Mouse (Mus musculus) 3T3-L1 (cell line): Measurements from ENCODE around the gene Htra2.

Experiments
- DNase-seq: peaks from one replicate; pipeline ENCODE4 v3.0.0-alpha.2; 2015; ENCODE audit warnings: low read depth, low spot score

Gene Htra2

DNA sequence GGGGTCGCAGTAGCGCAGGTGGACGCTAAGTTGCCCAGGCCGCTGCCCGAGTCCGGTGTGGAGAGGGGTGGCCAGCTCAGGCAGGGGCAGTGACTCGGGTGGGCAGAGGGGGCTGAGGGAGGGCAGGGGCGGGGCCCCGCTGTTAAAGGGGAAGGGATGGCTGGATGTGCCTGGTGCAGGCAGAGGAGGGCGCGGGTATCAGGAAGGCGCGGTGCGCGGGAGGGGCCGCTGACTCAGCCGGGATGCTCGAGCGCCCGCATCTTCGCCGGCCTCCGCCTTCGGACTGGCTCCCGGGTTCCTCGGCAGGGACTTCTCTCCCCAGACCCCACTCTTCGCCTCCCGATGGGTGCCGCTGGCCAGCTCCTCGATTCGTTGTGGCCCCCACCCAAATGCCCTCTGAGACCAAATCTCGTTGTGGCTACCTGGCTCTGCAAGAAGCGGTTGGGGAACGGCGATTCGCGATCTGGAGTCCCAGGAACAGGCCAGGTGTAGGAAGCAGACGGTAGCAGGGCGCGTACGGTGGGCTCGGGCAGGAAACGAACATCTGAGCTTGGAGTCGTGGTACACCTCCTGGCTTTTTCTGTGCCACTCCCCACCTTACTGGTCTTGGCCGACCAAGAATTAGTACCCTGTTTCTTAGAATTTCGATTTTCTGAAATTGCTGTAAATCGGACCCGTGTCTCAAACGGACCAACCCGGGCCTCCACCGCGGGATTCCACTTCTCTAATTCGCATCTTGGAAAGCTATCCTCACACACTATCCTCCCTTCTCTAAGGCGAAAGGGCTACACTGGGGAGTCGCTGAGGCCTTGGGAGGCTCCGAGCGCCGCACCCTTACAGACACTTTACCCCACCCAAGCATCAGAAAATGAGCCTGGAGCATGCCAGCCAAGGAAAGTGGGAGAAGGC is 15.5 kb upstream of the Htra2 start:
- DNase-seq, result no peak

DNA sequence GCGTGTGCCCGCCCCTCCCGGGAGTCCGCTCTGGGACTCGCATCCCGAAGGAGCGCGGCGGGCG is 15.0 kb upstream of the Htra2 start, which contains the start of gene Tlx2:
Tlx2 (minus strand) TSS at position 47 of the 64 bp plus-strand sequence.
- no peak for DNase-seq

DNA sequence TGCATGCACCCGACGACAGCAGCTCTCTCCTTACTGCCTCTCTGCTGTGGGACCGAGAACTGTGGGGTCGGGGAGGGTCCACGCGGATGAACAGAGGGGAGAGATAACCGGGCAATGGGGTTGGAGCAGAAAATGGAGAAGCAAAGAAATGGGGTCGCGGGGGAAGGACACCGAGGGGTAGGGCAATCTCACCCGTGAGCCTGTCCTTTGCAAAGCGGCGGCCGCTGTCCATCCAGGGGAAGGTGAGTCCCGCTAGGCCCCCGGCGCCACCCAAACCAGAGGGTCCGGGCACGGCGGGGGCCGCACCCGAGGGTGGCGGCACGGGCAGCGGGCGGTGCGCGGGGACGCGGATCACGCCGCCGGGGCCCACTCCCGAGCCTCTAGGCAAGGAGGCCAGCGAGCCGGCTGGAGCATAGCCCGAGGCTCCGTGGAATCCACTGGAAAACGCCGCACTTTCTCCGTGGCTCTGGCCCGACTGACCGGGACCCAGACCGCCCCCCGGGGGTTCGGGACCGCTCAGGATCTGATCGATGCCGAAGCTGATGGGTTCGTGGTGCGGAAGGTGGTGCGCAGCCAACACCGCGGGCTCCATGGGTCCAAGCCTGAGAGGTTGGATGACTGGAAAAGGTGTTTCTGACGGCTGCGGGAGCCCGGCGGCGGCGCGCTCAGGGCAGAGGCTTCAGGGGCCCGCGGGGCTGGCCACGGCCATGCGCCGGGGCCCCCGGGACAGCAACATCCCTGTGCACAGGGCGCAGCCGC is 14.6 kb upstream of the Htra2 start:
- DNase-seq, result no peak

DNA sequence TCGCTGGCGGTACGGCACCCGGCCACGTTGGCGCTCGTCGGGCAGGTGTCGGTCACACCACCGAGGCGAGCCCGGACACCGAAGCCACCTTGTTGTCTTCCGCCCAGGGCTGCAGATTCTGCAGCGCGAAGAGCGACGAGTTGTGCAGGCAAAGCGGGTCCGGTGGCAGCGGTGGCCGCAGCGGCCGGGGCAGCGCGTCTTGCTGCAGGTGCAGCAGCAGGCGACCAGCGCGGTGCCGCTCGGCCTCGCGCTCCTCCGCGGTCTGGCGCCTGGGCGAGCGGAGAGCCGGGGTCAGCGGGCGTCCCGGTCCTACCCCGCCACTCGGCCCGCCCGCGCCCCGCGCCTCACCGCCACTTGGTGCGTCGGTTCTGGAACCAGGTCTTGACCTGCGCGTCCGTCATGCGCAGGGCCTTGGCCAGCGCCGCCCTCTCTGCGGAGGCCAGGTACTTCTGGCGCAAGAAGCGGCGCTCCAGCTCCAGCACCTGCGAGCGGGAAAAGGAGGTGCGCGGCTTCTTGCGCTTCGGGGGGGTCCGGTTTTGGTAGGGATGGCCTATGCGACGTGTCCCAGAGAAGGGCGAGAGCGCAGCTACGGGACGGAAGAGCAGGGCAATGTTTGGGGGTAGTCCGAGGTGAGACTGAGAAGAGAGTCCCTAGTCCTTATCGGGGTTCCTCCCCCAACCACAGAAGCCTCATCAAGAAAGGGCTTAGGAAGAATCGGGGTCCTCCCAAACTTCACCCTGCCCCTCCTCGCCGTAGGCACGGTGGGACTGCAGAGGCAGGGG is 13.8 kb upstream of the Htra2 start:
- no peak for DNase-seq

DNA sequence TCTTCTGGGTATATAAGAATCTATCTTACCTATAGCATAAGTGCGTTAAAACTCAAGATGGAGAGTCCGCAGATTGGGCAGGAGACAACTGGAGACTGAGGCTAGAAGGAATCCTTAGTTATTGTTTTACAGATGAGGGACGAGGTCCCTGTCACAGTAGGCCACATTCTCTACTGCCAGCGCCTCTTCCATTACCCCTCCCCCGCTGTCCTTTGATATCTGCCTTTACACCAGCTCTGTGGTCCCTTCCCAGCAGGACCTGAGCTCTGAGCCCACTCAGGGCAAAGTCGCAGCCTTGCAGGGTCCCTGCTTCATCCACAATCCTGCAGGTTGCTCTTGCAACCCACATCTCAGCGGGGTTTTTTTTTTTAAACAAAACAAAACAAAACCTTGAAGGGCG is 13.1 kb upstream of the Htra2 start:
- DNase-seq, result no peak

DNA sequence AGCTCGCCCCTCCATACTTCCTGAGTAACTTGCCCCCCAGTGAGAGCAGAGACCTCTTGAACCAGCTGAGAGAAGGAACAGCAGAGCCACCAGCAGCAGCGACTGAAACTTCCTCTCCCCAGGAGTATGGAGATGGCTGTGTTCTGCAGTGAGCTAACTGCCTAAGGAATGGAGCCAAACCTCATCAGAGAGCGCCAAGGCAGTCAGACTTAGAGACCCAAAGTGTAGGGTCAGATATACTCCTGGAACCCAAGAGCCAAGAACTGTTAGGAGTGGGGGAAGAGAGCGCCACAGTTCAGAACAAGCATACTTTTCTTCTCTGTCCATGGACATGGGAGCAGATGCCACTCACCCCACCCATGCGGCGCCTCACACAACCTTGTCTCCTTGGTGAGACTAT is 11.4 kb upstream of the Htra2 start:
- DNase-seq, result no peak

DNA sequence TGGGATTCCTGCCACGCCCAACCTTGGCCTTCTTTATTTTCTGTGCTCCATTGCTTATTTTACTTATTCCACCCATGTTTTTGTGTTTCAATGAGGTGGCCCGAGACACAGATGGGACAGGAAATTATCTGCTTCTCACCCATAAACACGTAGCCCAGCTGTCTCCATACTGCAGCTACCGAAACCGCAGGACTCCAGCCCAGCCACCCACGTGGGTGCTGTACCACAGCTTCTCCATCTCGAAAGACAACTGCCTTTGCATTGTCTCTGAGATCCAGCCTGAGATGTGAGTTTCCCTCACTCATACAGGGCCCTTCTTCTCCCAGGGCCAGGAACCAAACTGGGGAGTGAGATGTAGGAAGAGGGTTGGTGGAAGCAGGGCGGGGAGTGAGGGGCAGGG is 10.9 kb upstream of the Htra2 start:
- DNase-seq, result no peak

- DNase-seq, result no peak
Measured at GRCm38 (mm10) chr6:83058725-83059124, 3.7 kb upstream of the Htra2 start.

DNA sequence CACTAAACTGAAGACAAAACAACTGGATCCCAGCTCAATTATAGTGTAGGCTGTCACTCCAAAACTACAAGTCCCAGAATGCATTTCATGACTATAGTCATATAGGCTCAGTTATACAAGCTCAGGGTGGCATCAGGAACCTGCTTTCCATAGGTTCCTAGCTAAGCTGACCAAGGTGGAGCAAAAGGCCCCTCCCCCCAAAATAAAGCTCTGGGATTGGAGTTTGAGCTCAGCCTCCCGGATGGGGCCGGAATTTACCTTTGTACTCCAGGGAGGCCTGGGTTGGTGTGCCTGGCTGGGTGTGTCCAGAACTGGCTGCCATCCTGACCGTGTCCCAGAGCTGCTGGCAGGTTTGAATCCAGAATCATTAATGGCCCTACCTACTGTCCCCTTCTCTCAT is 2.7 kb upstream of the Htra2 start, which contains the start of gene Dqx1:
Dqx1 (plus strand) TSS at position 55 of the 400 bp plus-strand sequence.
- peak; percentile 43 for DNase-seq

- peak; percentile 99 for DNase-seq
Measured at GRCm38 (mm10) chr6:83054074-83054851, 810 bp downstream of the Htra2 start, which contains the start of gene Aup1. Aup1 (plus strand) TSS chr6:83054521.

GRCm38 (mm10) chr6:83053136-83053960 is 1.7 kb downstream of the Htra2 start:
- DNase-seq, result peak; percentile 82

GRCm38 (mm10) chr6:83049367-83049766 is 5.7 kb downstream of the Htra2 start:
- DNase-seq, result no peak

DNA sequence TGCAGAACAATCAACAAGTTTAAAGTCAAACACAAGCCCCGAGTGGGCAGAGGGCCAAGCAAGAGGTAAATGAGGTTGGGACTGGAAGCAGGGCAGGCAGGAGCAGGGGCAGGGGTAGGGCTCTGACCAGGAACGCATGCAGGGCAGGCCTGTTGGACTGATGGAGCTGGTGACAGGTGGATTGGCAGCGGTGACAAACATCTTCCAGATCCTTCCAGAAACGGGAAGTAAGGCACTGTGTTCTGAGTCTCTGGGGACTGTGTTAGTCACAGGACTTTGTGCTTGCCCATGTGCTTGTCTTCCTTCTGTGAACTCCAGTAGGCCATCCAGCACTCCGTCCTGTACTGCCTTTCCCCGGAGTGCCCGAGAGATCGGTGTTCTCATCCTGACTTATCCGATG is 10.3 kb downstream of the Htra2 start:
- DNase-seq, result peak; percentile 73

GRCm38 (mm10) chr6:83043993-83044392 is 11.1 kb downstream of the Htra2 start:
- no peak for DNase-seq

DNA sequence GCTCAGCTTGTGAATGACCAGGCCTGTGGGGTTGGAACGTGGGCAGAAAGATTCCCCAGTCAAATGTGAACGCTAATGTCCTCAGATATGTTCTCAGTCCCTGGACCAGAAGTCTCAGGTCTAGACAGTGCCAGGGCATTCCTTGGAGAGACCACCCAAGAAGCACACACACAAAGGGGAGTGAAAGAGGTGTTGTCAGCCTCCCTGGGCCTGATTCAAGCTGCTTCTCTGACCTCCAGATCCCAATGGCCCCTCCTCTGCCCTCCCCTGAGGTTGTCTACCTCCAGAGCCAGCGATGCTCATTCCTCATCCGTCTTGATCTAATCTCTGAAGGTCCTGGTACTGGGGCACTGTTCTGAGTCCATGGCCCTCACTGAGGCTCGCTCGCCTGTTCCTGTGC is 11.5 kb downstream of the Htra2 start:
- no peak for DNase-seq

DNA sequence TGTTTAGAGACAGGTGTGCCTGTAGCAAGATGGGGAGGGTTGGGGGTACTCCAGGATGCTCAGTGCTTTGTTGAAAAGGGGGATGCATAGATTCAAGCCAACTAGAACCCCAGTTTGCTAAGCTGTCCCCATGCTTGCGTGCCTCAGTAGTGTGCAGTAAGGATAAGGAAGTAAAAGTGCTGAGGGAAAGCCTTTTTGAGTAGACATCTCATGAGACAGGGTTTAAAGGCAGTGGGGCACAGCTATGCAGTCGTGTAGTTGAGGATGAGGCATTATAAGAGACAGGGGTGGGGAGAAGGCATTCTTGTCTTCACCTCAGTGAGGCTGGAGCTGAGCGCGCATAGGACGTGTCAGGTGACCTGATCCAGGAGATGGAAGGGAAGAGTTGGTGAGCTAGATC is 14.5 kb downstream of the Htra2 start:
- no peak for DNase-seq

DNA sequence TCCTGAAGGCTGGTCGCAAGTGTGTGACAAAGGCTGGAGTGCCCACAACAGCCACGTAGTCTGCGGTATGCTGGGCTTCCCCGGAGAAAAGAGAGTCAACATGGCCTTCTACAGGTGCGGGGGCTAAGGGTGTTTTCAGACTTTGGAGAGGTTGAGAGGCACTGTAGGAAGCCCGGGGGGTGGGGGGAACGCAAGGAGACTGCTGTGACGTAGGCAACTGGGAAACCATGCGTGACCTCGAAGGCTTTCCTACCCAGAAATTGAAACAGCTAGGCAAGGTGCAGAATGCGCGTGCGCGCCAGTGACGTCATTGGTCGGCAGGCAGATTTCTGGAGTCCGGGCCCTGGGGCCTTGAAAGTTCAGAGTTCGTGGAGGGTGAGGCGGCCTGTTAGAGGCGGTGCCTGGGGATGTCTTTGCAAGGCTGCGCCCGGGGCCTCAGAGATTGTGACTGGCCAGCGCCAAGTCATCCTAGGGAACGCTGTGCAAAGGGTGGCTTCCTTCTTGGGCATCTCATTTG is 16.5 kb downstream of the Htra2 start:
- no peak for DNase-seq

- no peak for DNase-seq
Measured at GRCm38 (mm10) chr6:83037188-83037587, 17.9 kb downstream of the Htra2 start.

- DNase-seq, result peak; percentile 45
Measured at GRCm38 (mm10) chr6:83034463-83035055, 20.5 kb downstream of the Htra2 start.
